Mouse (Mus musculus): ENCODE results near the gene Tmem8. TPM values are rescaled to one million over a fixed set of nuclear protein-coding genes. Genes with fewer than 3 reads are reported as not detected.
"Not testable (repeated sequence)": the region's sequence is repeated elsewhere in the genome, so short reads cannot be mapped to it uniquely, and the experiment has no call there.

The Tmem8 gene
- polyA plus RNA-seq, 2 experiments from 2014 or later, result 5.9 to 8.2 TPM

DNA sequence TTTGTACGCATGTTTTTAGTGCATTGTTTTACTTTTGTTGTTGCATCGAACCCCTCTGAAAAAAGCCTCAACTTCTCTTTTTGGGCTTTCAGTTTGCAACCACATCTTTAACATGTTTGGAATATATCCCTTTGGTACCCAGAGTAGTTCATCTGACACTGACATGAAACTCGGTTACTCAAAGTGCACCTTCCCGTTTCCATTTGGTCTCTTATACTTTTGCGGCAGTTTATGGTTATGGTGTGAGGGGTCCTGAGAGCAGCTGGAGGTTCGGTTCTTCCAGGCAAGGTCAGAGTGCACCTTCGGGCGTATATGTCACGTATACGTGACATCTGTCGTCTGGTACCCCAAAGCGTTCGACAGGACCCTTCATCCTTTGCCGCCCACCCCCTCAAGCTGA, 348 bp upstream of the Tmem8 start:
- ATAC-seq, result peak; percentile 25

DNA sequence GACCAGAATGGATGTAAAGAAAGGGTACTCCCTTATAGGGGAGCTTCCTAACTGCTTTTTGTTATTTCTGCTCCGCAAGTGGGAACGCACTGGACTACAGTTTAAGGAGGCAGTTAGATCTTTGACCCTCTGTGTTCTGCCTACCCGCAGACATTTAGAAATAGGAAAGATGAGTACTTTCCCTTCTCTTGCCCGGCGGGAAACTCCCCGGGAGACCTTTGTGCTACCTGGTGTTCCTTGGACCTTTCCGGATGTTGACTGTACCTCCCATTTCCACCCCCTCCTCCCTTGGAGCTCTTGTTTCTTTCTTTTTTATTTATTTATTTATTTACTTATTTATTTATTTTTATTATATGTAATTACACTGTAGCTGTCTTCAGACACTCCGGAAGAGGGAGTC, 962 bp downstream of the Tmem8 start:
- ATAC-seq, result no peak

DNA sequence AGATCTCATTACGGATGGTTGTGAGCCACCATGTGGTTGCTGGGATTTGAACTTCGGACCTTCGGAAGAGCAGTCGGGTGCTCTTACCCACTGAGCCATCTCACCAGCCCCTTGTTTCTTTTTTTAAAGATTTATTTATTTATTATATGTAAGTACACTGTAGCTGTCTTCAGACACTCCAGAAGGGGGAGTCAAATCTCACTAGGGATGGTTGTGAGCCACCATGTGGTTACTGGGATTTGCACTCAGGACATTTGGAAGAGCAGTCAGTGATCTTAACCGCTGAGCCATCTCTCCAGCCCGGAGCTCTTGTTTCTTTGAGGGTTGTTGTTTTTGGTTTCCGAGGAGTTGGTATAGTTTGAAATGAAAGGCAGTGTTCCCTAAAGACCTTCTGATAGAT, 1.4 kb downstream of the Tmem8 start:
- ATAC-seq, result not testable (repeated sequence)

DNA sequence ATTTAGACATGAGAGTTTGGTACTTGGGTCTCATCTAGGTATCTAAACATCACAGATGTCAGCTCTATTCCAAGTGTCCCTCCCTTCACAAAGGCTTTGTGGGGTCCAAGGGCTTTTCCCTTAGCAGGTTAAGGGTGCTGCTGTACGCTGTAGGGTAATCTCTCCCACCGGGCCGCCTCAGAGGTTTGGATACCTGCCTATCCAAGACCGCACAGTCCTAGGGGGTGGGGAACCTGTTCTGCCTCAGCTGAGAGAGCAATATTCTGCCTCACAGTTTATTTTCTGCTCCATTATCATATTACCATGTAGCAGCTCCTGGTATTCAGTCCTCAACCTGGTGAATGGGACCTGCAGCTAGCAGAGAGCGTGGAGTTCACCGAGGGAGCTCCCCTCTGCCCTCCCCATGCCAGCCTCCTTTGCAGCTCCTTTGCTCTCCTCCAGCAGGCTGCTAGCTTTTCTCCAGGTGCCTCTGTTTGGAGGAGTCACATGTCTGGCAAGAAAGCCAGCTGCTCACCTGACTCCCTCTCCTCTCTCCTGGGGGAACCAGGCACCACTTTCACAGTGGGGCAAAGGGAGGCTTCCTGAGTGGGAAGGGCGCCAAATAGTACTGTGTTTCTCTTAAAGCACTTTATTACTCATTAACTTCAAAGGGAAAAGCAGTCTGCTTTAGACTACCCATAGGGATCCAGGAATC, 2.3 kb downstream of the Tmem8 start:
- no peak for ATAC-seq

DNA sequence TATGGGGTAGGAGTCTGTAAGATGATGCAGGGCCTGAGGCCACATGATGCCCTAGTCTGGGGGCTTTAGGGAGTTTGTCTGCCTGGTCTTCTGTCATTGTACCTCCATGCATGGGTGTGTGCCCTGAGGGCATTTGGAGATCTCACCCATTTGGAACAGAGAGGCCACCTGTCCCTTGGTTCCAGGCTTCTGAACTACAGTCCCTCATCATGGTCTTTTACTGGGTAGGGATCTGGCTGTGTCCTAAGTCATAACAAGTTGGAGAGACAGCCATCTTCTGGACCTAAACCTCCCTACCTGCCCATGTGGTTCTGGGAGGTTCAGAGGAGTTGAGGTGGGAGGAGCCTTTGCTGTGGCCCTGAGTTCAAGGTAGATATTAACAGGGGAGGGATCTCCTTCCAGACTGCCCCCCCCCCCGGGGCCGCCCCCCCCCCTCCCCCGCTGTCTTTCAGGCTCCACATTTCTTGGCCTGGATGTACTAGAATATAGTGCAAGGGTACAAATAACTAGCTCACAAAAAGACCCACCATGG, 2.9 kb downstream of the Tmem8 start:
- no peak for ATAC-seq

DNA sequence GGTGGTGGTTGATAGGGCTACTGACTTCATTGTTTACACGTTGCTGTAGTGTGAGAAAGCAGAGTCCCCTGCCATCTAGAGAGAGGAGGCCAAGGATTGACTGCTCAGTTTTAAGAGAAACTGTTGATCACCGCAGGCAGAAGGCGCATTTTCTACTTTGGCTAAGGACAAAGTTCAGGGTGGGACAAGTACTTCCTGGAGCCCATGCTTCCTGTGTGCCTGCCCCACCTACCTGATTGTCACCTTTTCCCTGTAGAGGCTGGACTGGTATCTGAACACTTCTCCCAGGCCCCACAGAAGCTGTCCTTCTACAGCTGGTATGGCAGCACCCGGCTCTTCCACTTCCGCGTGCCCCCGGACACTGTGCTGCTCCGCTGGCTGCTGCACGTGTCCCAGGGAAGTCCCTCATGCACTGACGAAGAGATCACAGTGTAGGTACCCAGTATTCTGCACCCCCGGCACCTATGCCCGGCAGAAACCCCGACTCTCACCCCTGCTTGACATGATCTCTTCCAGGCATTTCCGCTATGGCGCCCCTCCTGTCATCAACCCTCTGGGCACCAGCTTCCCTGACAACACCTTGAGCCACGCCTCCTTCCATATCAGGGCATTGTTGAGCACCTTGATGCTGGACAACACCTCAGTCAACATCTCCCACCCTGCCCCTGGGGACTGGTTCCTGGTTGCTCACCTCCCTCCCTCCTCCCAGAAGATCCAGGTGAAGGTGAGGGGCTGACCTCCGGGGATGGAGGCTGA, 3.6 kb downstream of the Tmem8 start:
- no peak for ATAC-seq

DNA sequence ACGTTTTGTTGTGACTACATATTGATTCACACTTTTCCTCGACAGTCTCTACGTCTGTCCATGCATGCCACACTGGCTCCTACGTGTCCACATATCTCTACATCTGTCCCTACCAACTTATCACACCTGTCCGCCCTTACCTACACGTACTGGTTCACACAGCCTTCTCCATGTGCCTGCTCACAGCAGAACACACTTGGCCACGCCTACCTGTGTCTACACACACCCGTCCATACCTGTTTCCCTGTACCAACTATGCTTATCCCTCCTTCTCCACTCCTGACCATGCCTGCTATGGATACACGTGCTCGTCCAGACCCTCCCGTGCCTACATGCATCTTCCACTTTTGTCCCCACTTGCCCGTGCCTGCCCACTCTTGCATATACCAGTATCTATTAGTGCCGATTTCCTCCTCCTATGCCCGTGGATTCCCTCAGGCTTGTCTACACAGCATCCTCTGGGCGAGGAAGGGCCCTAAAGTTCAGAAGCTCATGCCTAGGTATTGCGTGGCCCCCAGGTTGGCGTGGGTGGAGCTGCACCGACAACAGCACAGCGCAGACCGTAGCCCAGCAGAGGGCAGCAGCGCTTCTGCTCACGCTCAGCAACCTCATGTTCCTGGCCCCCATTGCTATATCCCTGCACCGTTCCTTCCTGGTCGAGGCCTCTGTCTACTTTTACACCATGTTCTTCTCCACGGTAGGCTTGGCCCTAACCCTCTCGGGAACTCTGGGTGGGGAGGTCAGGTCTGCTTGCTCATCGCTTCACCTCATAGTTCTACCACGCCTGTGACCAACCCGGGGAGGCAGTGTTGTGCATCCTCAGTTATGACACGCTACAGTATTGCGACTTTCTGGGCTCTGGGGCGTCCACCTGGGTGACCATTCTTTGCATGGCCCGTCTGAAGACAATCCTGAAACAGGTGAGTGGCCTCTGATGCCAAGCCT, 6.9 kb downstream of the Tmem8 start:
- peak; percentile 68 for ATAC-seq

DNA sequence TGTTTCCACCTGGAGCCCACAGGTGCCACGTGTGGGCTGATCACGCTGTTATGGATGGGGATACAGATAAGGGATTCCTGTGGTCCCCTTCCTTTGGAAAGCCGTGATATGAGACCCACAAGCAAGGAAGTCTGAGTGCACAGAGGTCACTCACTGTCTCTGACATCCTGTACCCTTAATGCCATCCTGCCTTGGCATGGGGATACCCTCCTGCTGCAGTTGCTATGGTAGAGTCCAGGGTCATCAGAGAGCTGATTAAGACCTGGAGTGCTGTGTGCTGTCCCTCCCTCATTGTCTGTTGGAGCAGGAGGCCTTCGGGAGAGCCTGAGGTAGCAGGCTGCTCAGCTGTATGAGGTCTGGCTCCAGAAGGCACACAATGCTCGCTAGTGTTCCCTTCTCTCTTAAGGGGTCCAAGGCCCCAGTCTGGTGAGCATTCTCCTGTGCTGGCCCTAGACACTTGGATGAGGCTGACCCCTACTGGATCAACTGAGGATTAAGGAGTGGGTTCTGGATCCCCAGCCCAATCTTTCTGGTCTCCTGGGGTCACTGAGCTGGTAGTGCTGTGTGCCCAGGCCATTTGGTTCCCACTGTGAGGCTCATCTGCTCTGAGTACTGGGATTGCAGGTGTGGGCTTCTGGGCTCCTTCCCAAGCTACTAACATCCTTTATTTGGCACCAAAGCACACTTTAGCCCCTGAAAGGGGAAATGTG, 9.5 kb downstream of the Tmem8 start:
- ATAC-seq, result no peak

DNA sequence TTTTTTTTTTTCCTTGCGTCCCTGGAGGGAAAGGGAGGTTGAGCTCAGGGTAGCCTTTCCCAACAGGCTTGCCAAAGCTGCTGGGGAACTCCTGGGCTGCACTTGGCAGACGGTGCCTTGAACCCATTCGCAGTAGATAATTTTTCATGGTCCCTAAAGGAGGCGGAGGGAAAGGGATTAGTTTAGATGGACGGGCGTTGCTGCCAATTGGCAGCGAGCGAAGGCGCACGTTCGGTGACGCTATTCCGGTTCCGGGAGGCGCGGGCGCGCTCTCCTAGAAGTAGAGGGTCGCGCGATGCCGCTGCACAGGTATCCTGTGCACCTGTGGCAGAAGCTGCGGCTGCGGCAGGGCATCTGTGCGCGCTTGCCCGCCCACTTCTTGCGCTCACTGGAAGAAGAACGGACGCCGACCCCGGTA, 10.2 kb downstream of the Tmem8 start, which contains the start of gene Mrpl28:
Gene Mrpl28, plus strand, starts transcription at position 234 of the 418 bp plus-strand sequence.
- ATAC-seq, result peak; percentile 91

DNA sequence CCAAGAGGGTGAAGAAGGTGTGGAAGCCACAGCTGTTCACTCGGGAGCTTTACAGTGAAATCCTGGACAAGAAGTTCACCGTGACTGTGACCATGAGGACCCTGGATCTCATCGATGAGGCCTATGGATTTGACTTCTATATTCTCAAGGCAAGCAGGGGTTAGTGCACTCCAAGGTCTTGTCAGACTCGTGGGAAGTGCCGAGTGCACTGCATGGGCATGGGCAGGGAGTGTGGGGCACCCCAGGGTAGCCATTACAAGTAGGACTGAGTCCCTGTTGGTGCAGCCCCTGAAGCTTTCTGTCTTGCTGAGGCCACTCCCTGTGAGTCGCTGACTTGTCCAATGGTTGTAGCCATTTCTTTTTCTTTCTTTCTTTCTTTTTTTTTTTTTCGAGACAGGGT, 11.5 kb downstream of the Tmem8 start:
- no peak for ATAC-seq

DNA sequence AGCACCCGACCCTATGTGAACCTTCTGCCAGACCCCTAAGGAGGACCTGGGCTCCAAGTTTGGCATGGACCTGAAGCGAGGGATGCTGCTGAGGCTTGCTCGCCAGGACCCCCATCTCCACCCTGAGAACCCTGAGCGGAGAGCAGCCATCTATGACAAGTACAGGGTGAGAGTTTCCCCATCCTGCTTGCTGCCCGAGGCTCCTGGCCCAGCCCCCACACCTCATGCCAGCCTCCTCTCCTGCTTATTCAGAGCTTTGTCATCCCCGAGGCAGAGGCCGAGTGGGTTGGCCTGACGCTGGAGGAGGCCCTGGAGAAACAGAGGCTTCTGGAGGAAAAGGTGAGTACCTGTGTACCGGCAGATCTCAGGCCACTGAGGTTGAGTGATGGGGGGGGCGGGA, 12.1 kb downstream of the Tmem8 start:
- no peak for ATAC-seq

DNA sequence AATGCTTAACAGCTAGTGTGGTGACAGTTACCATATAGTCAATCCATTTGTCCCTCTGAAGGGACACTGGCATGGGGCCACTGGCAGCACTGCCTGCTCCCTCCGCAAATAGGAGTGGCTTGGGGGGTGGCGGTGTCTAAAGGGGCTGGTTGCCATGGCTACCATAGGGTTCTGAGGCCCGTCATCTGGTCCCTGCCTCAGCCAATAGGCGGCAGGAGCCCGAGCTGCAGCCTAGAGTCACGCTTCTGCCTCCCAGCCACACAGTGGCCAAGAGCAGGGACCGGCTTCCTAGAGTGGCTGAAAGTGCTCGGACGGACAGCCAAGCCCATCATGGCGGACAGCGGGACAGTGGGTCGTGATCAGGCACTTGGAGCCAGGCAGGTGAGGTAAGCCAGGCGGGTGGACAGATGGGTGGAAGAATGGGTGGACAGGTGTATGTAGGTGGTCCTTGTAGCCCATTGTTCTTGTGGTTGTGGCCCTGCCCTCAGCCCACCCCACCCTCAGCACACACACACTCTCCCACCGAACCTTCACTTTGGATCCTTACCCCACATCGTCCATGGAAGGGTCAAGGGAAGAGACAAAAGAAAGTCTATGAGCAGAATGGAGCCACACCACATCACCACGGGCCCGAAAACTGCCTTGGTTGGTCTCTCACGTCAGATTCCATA, 18.1 kb downstream of the Tmem8 start:
- ATAC-seq, result no peak

DNA sequence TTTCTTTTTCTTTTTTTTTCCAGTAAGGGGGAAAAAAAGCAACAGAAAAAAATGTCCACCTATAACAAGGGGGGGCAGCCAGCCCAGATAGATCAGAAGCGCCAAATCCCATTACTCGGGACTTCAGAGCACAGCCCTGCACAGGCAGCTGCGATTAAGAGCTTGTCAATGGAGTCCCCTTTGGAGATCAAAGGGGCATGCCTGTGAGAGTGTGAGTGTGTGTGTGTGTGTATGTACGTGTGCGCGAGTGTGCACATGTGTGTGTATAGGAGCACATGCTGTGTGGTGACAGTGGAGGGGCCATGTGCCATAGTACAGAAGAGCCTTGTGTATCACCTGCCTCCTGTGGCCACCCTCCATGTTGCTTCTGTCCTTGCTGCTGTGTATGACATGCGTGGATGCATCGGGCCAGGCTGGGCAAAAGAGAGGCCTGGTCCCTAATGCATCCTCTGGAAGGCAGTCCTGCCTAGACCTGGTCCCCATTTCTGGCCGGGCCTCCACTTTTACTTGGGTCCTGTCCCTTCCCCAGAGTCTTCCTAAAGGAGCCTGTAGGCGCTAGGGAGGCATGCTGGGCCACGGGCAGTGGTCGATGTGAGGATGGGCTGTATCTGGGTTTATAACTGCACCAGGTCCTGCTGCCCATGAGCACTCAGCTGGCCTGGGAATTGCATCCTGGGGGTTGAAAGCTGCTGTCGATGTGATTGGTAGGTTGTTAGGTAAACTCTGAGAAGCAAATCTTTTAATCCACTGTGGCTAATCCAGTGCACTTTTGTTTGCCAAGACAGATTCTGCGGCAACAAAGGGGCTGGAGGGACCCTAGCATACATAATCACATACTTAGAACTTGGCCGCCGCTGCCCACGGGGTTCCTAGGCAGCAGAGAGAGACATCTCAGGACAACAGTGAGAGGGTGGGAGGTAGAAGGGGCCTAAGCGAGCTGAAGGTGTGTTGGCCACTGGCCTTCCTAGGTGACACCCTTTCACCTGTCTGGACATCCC, 19.1 kb downstream of the Tmem8 start:
- ATAC-seq, result no peak

DNA sequence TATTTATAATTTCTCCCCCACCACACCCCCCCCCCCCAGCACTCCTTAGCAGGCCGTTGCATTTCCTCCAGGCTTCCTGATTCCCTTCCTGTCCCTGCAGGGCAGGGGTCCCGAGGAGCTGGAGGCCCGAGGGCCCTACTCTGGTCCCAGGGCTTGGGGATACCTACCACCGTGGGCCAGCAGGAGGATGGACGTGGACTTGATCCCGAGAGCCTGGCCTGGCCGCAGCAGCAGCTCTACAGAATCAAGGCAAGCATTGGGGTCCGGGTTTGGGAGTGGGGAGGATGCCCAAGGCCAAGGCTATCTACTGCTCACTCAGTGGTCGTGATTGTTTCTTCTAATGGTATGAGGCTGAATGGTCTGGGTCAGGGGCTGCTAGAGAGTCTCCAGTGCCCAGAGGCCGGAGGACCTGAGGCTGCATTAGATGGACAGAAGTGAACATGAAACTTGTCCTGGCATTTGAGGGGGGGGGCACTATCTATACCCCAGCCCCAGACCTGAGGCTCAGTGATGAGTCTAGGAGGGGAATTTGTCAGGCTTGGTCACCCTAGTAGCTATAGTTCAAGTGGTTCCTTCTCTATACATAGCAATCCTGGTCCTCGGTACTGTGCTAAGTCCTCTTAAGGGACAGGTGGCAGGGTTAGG, 24.1 kb downstream of the Tmem8 start:
- ATAC-seq, result no peak

DNA sequence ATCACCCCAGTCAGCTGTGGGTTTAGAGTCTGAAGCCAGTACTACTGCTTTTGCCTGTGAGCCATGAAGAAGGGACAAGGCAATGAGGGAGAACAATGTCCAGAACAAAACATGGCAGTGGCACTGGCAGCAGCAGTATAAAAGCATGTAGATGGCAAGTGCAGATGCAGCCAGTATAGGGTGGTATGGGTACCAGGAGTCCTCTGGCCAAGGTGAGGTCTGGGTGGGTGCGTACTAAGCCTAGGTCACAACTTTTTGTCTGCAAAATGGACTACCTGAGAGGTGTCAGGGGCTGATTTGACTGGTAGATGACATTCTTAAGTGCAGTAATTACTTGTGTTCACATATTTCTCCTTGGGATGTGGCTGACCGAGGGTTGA, 24.6 kb downstream of the Tmem8 start:
- no peak for ATAC-seq

DNA sequence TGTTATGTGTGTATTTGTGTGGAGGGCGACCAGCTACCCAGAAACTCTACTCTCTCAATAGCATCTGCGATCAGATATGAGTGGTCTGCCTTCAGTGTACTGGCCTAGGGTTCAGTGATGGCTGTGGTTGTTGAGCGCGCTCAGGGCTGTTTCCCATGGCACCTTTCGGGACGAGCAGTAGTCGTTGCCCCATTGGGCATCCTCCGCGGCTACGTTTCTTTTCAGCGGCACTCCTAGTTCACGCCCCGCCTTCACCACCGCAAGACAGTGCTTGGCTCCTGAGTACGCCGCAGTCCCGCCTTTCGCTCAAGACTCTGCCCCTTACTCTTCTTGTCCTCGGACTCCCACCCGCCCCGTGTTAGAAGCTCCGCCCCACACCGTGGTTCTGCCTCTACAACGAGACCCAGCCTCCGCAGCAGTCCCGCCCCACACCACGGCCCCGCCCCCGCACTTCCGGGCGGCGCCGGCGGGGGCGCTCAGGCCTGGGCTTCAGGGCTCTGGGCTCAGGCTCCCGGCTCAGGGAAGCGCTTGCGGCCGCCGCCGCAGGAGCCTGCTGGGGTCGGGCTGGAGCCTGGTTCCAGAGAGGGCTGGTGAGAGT, 25.2 kb downstream of the Tmem8 start, which contains the start of gene Axin1:
Gene Axin1, plus strand, starts transcription at position 450 of the 598 bp plus-strand sequence.
- ATAC-seq, result peak; percentile 97

DNA sequence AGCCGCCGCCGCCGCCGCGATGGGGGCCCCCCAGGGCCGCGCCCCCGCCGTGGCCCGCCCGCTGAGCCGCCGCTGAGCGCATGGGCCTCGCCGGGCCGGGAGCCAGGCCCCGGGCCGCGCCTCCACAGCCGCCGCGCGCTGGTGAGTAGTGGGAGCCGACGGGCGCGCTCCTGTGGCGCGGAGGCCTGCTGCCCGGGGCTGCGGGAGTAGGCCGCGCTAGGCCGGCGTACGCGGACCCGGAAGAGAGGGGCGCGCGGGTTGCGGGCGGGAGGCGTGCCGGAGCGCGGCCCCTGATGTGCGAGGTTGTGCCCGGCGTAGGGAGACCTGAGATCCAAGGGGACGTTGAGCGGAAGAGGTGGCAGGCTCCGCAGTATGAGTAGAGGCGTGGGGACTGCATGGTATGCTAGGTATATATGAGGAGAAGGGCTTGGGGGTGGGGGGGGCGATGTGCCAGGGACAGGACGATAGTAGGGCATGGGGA, 25.8 kb downstream of the Tmem8 start:
- peak; percentile 15 for ATAC-seq

DNA sequence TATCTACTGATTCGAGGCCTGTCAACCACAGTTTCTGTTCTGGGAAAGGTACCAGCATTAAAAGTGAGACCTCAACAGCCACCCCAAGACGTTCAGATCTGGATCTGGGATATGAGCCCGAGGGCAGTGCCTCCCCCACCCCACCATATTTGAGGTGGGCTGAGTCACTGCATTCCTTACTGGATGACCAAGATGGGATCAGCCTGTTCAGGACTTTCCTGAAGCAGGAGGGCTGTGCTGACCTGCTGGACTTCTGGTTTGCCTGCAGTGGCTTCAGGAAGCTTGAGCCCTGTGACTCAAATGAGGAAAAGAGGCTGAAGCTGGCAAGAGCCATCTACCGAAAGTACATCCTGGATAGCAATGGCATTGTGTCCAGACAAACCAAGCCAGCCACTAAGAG, 29.7 kb downstream of the Tmem8 start:
- no peak for ATAC-seq

DNA sequence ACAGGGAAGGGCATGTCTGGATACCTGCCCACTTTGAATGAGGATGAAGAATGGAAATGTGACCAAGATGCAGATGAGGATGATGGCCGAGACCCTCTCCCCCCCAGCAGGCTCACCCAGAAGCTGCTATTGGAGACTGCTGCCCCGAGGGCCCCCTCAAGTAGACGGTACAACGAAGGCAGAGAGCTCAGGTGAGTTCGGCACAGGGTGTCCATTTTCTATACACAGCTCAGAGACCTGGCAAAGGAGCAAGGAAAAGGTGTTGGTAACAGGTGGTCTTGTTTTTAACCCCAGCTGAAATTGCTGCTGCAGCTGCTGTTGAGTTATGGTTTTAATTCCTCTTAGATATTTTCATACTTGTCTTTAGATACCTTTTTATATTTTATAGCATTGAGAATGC, 30.3 kb downstream of the Tmem8 start:
- ATAC-seq, result no peak

All from CD4-positive, CD25-positive, alpha-beta regulatory T cell, adult 4 months (primary cell).